Mouse (Mus musculus) liver, postnatal 0 days (tissue): ENCODE measurements at regions not wholly inside any gene's neighbourhood (a gene's known extent, or its start where the extent isn't known, plus 50 kb on each side); places are given as distances from the start of the nearest gene placed in this dataset.

Source experiments
- ATAC-seq: fragments of 200-750 bp; cut with Nextera tagmentation; 2 replicates; pipeline ENCODE4 v1.8.0; 2017; ENCODE audit warnings: mild to moderate bottlenecking, moderate library complexity
- DNase-seq: peaks from one replicate; pipeline ENCODE4 v3.0.0-alpha.2; 2016
- H3K27ac ChIP-seq: fragments of 300-500 bp; sonication (generic); 2 replicates; pipeline ENCODE4 v1.5.1; 2014; ENCODE audit warnings: antibody characterized with exemption, moderate library complexity, mild to moderate bottlenecking, low read depth
- H3K27me3 ChIP-seq: fragments of 300-500 bp; sonication (generic); 2 replicates; pipeline ENCODE4 v1.6.1; 2014; ENCODE audit warnings: low read length, control low read depth, mixed read lengths; ENCODE audit not compliant: insufficient read depth
- H3K36me3 ChIP-seq: fragments of 300-500 bp; sonication (generic); replicated peaks from 2 replicates; pipeline ENCODE4 v1.6.1; 2014; ENCODE audit warnings: mild to moderate bottlenecking, control low read depth, low read length, moderate library complexity, mixed read lengths; ENCODE audit not compliant: insufficient read depth
- H3K4me1 ChIP-seq: fragments of 300-500 bp; sonication (generic); 2 replicates; pipeline ENCODE4 v1.6.1; 2014; ENCODE audit warnings: antibody characterized with exemption, mild to moderate bottlenecking, control low read depth; ENCODE audit not compliant: insufficient read depth
- H3K4me2 ChIP-seq: fragments of 300-500 bp; sonication (generic); 2 replicates; pipeline ENCODE4 v1.6.1; 2014; ENCODE audit warnings: low read depth, mild to moderate bottlenecking, low read length, moderate library complexity, mixed read lengths
- H3K4me3 ChIP-seq: fragments of 300-500 bp; sonication (generic); 2 replicates; pipeline ENCODE4 v1.5.1; 2014; ENCODE audit warnings: low read depth, low read length
- H3K9ac ChIP-seq: fragments of 300-500 bp; sonication (generic); replicated peaks from 2 replicates; pipeline ENCODE4 v1.6.1; 2014; ENCODE audit warnings: mild to moderate bottlenecking, moderate library complexity
- H3K9me3 ChIP-seq: fragments of 300-500 bp; sonication (generic); 2 replicates; pipeline ENCODE4 v1.6.1; 2016; ENCODE audit warnings: mild to moderate bottlenecking, control low read depth, low read length, mixed read lengths
- CTCF ChIP-seq: sonication (generic); IDR thresholded peaks from 2 replicates; pipeline ENCODE4 v1.5.1; 2016; ENCODE audit warnings: antibody characterized with exemption, low read depth
- EP300 ChIP-seq: IDR thresholded peaks from 2 replicates; pipeline ENCODE4 v1.6.1; 2016; ENCODE audit warnings: antibody characterized with exemption, low read depth, mild to moderate bottlenecking
- WGBS: fragments of 180-500 bp; shearing (Covaris S2); extraction: QIAGEN DNeasy Blood & Tissue Kit; methylation state at CpG from one replicate; pipeline ENCODE4 v1.1.7; 2014; ENCODE audit not compliant: insufficient replicate concordance; 5-methylcytosine and 5-hydroxymethylcytosine counted together

DNA sequence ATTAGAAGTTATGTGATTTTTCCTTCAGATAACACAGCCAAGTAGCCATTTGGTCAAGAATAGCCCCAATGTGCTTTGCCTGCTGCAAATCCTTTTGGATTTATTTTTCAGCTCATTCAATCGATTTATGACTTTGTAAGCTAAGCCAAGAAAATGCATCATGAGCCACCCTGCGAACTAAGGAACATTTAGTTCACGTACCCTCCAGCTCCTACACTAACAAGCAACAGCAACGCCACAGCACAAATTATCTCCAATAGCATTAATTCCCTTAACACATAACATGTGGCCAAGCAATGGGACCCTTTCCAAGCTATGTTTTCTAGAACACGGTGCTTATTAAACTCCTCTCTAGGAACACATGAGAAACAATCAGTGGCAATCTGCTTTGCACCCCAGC is 392.4 kb upstream of the Intu start:
- WGBS, result 76% methylated on average over 5 of the region's 5 CpGs
- Histone ChIP-seq H3K4me2 (no peak overlapping the region), H3K27ac (no peak overlapping the region), H3K27me3 (no peaks in the 10 kb centered on the region), H3K9me3 (no peaks in the 10 kb centered on the region), H3K4me3 (no peak overlapping the region), H3K9ac (no peak overlapping the region), H3K36me3 (no peaks in the 10 kb centered on the region), H3K4me1 (no peaks in the 10 kb centered on the region)
- DNase-seq, result no peak
- TF ChIP-seq EP300, result no peak
- no peak for TF ChIP-seq CTCF
- ATAC-seq, result no peak

DNA sequence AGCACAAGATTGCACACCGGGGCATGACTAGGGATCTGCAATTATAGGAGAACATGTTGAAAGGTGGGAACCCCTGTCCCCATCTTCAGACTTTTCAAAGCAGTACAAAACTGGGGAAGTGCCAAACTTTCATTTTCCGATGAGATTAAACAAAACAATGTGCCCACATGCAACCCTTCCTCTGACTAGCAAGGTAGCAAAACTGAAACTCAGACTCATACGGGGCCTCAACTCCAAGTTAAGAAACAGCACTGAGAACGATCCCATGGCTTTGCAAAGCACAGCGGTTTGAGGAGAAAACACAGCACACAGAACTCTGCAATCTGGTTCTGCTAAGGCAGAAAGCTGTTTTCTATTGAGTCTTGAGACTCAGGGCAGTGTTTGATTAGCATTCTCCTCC is 388.9 kb upstream of the Intu start:
- Histone ChIP-seq H3K9ac (no peak overlapping the region), H3K36me3 (no peaks in the 10 kb centered on the region), H3K9me3 (no peaks in the 10 kb centered on the region), H3K27me3 (no peaks in the 10 kb centered on the region), H3K27ac (no peak overlapping the region), H3K4me2 (no peak overlapping the region), H3K4me3 (no peak overlapping the region), H3K4me1 (no peaks in the 10 kb centered on the region)
- 74% methylated on average over 5 of the region's 5 CpGs for WGBS
- ATAC-seq (no peak), DNase-seq (no peak)
- TF ChIP-seq EP300, result no peak
- TF ChIP-seq CTCF, result no peak

DNA sequence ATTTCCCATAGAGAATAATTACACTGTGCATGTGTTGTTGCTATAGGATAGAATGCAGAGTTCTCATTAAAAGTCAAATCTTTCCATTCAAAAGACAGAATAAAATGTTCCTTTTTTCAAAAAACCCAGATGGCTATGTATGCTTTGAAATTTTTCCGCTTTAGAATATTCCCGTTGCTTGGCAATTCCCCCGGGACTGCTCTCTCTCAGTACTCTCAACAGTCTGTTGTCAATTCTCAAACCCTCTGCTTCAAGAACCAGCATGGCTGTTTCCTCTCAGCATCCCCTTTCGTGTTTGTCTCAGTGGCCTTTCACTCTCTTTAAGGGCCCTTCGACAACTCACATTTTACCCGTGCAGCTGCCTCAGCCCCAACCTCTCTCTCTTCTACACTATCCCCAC is 372.5 kb upstream of the Intu start:
- H3K27ac ChIP-seq, result no peak overlapping the region
- H3K9ac ChIP-seq, result no peak overlapping the region
- no peak for TF ChIP-seq EP300
- H3K4me1 ChIP-seq, result no peaks in the 10 kb centered on the region
- H3K36me3 ChIP-seq, result no peaks in the 10 kb centered on the region
- 85% methylated on average over 6 of the region's 6 CpGs for WGBS
- no peak overlapping the region for H3K4me3 ChIP-seq
- no peaks in the 10 kb centered on the region for H3K9me3 ChIP-seq
- DNase-seq, result no peak
- H3K27me3 ChIP-seq, result no peaks in the 10 kb centered on the region
- no peak overlapping the region for H3K4me2 ChIP-seq
- no peak for ATAC-seq

DNA sequence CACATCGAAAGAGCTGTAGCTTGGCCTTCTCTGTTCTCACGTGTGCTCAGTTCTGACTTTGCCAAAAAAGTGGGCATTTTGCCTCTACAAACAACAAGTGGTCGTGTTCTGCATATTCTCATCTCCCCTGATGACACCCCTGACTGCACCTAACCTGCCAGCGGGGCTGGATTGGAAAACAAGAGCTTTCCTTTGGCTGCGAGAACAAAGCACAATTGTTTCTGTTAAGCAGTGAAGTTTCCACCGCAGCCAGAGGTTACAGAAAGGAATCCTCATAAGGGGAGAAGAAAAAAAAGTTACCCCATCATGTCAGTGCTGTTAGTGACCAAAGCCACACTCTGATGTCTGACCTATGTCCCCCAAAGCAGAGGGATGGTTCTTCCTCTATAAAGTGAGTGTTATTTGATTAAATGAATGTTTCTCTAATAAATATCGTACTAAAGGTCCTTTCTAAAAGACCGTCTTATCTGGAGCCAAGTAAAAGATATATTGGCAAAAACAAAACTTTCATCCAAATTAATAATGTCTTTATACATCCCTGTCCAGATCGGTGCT is 371.4 kb upstream of the Intu start:
- 75% methylated on average over 9 of the region's 9 CpGs for WGBS
- no peak for DNase-seq

DNA sequence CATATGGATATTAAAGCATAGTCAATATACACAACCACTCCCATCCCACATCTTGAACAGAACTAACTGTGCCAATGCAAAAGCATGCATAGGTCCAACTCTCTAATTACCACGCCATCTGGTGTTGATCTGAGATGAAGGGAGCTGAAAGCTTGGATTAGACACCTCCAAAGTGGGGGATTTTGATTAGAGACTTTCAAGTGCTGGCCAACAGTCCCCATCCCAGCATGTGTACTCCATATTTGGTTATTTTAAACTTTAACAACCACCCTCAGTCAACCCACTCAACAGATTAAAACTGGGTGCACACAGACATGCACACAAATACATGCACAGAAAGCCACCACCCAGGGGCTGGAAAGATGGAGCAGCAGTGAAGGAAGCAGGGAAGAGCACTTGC is 366.9 kb upstream of the Intu start:
- WGBS, result 71% methylated on average over 1 of the region's 1 CpGs
- Histone ChIP-seq H3K4me1 (no peaks in the 10 kb centered on the region), H3K36me3 (no peaks in the 10 kb centered on the region), H3K9ac (no peak overlapping the region), H3K4me2 (no peak overlapping the region), H3K9me3 (no peaks in the 10 kb centered on the region), H3K27ac (no peak overlapping the region), H3K4me3 (no peak overlapping the region), H3K27me3 (no peaks in the 10 kb centered on the region)
- TF ChIP-seq EP300 (no peak), CTCF (no peak)
- ATAC-seq (no peak), DNase-seq (no peak)

More for the DNA sequence above, 371.4 kb upstream of the Intu start:
- H3K4me2 ChIP-seq, result no peak overlapping the region
- H3K27ac ChIP-seq, result no peak overlapping the region
- no peak overlapping the region for H3K9ac ChIP-seq
- TF ChIP-seq EP300 (no peak), CTCF (no peak)
- H3K4me3 ChIP-seq, result no peak overlapping the region
- H3K36me3 ChIP-seq, result no peaks in the 10 kb centered on the region
- H3K4me1 ChIP-seq, result no peaks in the 10 kb centered on the region
- H3K27me3 ChIP-seq, result no peaks in the 10 kb centered on the region
- no peaks in the 10 kb centered on the region for H3K9me3 ChIP-seq
- ATAC-seq, result no peak

DNA sequence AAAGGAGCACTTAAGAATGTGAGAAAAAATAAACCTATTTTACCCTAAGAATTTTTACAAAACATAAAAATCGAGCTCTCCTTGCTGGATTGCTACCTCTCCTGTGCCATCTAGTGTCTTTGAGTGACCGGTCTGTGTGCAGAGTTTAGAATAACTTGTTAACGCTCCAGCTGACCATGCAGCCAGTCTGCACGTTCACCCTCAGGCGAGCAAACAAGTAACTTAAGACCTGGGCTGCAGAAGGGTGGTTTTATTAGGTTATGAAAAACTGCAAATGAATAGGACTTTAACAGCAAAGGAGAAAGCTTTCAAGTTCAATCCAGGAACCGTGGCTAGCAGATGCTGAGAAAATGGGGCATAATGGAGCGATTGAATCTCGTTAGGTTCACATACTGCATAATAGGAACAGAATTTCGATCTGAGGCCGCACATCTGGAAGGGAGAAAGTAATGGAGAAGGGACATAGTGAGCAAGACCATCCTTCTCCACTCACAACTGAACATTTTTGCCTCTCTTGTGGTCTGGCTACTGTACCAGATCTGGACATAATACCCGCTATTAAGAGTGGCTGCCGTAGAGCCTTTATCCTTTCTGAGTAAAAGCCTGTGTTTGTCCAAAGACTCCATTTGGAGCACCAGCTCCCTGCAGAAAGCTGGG is 363.0 kb upstream of the Intu start:
- Histone ChIP-seq H3K36me3 (no peaks in the 10 kb centered on the region), H3K27me3 (no peaks in the 10 kb centered on the region), H3K4me1 (no peaks in the 10 kb centered on the region), H3K4me2 (no peak overlapping the region), H3K9me3 (no peaks in the 10 kb centered on the region), H3K4me3 (no peak overlapping the region), H3K27ac (no peak overlapping the region), H3K9ac (no peak overlapping the region)
- WGBS, result 77% methylated on average over 12 of the region's 12 CpGs
- ATAC-seq, result no peak
- no peak for DNase-seq
- no peak for TF ChIP-seq EP300
- no peak for TF ChIP-seq CTCF

DNA sequence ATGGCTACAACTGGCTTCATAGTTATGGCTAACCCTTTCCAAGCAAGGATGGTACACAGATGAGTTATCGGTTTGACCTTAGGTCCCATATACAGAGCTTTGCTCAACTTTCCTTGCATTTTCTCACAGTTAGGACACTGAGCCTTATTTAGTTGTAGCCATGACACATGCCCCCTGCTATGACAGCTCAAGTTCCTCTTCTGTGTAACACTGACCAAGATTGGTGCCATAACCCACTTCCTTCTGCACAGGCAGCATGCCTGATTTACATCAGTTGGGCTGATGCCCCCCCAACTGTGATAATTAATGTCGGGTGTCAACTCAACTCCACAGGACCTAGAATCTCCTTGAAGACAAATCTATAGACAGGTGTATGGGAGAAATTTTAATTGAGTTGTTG is 361.5 kb upstream of the Intu start:
- no peak for DNase-seq
- no peak for TF ChIP-seq CTCF
- no peak for TF ChIP-seq EP300
- Histone ChIP-seq H3K4me3 (no peak overlapping the region), H3K9ac (no peak overlapping the region), H3K27ac (no peak overlapping the region), H3K4me1 (no peaks in the 10 kb centered on the region), H3K9me3 (no peaks in the 10 kb centered on the region), H3K27me3 (no peaks in the 10 kb centered on the region), H3K36me3 (no peaks in the 10 kb centered on the region), H3K4me2 (no peak overlapping the region)
- WGBS, result 54% methylated on average over 2 of the region's 2 CpGs
- ATAC-seq, result no peak
